Mouse (Mus musculus) liver, postnatal 0 days (tissue): ENCODE measurements around the gene Ikzf3.

Source experiments
- CTCF ChIP-seq: sonication (generic); IDR thresholded peaks from 2 replicates; pipeline ENCODE4 v1.5.1; 2016; ENCODE audit warnings: antibody characterized with exemption, low read depth
- EP300 ChIP-seq: IDR thresholded peaks from 2 replicates; pipeline ENCODE4 v1.6.1; 2016; ENCODE audit warnings: antibody characterized with exemption, low read depth, mild to moderate bottlenecking

- TF ChIP-seq CTCF (no peak), EP300 (no peak)
Observed at GRCm38 (mm10) chr11:98560942-98561341, 15.1 kb upstream of the Ikzf3 start.
